Mouse (Mus musculus) cerebellum, postnatal 14 days (tissue): ENCODE measurements around the gene Speer4f2.
"Not testable (repeated sequence)": the region's sequence is repeated elsewhere in the genome, so short reads cannot be mapped to it uniquely, and the experiment has no call there.

Source experiments
- DNase-seq, 2 experiments: peaks; one replicate each; pipeline ENCODE4 v3.0.0; 2021; ENCODE audit warnings: mixed read lengths in 2 of 2

Gene Speer4f2

GRCm38 (mm10) chr5:17372880-17373279, at the start of gene Speer4f2:
Gene Speer4f2 (plus strand): TSS chr5:17373180.
- DNase-seq: not testable (repeated sequence)

GRCm38 (mm10) chr5:17328946-17329566, 43.9 kb upstream of the Speer4f2 start:
- DNase-seq: no peak

GRCm38 (mm10) chr5:17334836-17335235, 38.1 kb upstream of the Speer4f2 start:
- no peak for DNase-seq

GRCm38 (mm10) chr5:17345741-17346140, 27.2 kb upstream of the Speer4f2 start:
- peak in 1 of 2 experiments; percentile 8 for DNase-seq

GRCm38 (mm10) chr5:17359394-17359999, 13.5 kb upstream of the Speer4f2 start:
- DNase-seq: no peak

GRCm38 (mm10) chr5:17389926-17390325, 16.9 kb downstream of the Speer4f2 start:
- no peak for DNase-seq

GRCm38 (mm10) chr5:17391207-17391606, 18.2 kb downstream of the Speer4f2 start:
- DNase-seq: no peak

GRCm38 (mm10) chr5:17400571-17400970, 27.6 kb downstream of the Speer4f2 start:
- DNase-seq: no peak

GRCm38 (mm10) chr5:17401206-17402077, 28.5 kb downstream of the Speer4f2 start:
- no peak for DNase-seq

GRCm38 (mm10) chr5:17402330-17403125, 29.5 kb downstream of the Speer4f2 start:
- DNase-seq: no peak

- no peak for DNase-seq
Measured at GRCm38 (mm10) chr5:17403584-17403983, 30.6 kb downstream of the Speer4f2 start.

- no peak for DNase-seq
Measured at GRCm38 (mm10) chr5:17408924-17409660, 36.1 kb downstream of the Speer4f2 start.

- DNase-seq: peak; percentile 8 to 29
Measured at GRCm38 (mm10) chr5:17417201-17417600, 44.2 kb downstream of the Speer4f2 start.

- DNase-seq: no peak
Measured at GRCm38 (mm10) chr5:17419215-17419820, 46.3 kb downstream of the Speer4f2 start.

- no peak for DNase-seq
Measured at GRCm38 (mm10) chr5:17419921-17420320, 46.9 kb downstream of the Speer4f2 start.

- DNase-seq: no peak
Measured at GRCm38 (mm10) chr5:17422225-17422624, 49.2 kb downstream of the Speer4f2 start.

GRCm38 (mm10) chr5:17426930-17427329, 54.0 kb downstream of the Speer4f2 start:
- no peak for DNase-seq
